Mouse (Mus musculus) retina, postnatal 7 days (tissue): ENCODE results near the gene Tmem169.

Experiments used
- DNase-seq: peaks from one replicate; pipeline ENCODE4 v3.0.0-alpha.2; 2012; ENCODE audit warnings: low read depth, low spot score

The Tmem169 gene

DNA sequence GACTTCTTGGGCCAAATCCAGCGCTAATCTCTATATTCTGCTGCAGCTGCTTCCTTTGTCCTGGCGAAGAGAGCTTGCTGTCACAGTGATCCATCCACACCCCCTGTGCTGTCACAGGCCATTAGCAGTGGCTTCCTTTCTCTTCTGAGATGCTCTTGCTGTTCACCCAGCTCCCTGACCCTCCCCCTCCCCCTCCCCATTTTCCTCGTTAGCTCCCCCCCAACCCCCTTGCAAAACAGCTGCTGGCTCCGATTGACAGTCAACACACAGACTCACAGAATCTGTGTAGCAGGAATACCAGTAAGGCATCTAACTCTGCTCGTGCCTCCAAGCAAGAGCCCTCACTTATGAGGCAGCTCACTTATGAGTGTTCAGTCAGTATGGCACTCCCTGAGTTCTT is 2.7 kb downstream of the Tmem169 start:
- DNase-seq = no peak

DNA sequence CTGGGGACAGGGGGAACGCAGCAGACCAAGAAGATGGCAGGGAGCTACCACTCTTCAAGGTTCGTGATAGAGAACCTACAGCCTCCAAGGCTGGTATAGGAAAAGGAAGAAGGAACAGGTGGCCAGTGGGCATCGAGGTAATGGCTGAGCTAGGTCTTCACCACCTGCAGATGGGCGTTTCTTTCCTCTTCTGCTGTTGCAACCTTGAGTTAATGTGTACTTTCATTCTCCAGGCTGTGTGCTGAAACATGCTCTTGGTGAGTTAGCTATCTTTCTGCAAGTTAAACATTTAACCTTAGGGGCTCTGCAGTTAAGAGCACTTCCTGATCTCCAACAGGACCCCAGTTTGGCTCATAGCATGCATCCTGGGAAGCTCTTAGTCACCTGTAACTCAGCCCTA is 3.7 kb downstream of the Tmem169 start:
- no peak for DNase-seq

DNA sequence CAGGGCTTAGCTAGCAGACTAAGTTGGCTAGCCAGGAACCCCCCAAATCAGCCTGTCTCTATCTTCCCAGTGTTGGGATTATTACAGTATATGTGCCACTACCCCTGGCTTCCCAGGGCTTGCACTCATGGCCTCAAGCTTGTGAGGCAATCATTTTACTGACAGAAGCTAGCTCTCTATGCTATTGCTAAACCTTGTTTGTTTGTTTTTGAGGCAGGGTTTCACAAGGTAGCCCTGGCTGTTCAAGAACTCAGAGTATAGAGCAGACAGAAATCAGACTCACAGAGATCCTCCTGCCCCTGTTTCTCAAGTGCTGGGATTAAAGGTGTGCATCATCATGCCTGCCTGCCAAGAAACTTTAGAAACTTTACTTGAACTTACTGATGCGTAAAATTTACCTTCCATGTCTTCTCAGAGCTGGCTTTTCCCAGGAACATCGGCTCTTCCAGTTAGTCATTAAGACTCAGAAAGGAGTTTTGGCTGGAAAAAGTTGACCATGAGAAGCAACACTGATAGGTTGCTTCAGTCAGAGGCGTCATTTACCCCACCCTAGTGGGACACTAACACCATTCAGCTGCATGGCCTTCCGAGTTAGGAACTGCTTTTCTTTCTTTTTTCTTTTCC is 4.5 kb downstream of the Tmem169 start:
- DNase-seq = no peak

DNA sequence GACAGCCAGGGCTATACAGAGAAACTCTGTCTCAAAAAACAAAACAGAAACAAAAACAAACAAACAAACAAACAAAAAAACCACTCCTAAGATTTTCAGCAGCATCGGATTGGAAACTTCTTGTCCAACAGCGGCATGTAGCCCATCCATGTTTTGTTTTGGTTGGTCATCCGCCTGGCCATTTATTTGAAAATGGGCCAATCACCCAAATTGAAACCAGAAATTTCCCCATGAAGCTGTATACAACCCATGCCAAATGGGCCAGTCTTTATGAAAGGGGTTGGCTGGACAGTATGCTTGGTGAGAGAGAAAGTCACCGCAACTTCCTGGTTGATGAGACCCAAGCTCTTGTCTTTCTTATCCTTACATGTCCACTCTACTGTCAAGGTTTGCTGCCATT is 6.7 kb downstream of the Tmem169 start:
- DNase-seq = no peak

DNA sequence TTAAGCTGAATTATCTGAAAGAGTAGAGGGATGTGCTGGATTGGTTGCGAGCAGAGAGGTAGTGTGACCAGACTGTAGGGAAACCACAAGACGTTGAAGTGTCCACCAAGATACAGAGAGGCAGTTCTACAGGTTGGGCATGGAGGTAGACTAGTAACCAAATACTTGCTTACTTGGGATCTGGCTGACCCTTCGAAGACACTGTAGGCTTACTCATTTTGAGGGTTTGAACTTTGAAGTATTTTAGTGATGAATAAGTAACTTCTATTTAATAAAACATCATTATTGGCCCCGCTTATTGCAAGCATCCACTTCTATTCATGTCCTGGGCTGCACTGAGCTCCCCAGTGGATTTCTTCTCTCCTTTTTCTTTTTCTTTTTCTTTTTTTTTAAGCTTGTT is 7.3 kb downstream of the Tmem169 start:
- DNase-seq = no peak

DNA sequence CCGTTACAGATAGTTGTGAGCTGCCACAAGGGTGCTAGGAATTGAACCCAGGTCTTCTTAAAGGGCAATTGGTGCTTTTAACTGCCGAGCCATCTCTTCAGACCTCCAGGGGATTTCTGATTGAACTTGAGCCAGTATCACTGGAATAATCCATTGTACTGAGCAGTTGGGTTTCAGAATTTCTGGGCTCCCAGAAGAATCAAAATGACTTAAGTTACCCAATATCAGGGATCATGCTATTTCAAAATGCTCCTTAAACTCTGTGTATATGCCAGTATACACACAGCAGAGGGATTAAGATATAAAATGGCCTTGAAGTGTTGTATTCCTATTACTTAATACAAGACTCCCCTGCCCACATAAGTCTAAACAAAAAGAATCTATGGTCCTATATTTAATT is 7.8 kb downstream of the Tmem169 start:
- no peak for DNase-seq

DNA sequence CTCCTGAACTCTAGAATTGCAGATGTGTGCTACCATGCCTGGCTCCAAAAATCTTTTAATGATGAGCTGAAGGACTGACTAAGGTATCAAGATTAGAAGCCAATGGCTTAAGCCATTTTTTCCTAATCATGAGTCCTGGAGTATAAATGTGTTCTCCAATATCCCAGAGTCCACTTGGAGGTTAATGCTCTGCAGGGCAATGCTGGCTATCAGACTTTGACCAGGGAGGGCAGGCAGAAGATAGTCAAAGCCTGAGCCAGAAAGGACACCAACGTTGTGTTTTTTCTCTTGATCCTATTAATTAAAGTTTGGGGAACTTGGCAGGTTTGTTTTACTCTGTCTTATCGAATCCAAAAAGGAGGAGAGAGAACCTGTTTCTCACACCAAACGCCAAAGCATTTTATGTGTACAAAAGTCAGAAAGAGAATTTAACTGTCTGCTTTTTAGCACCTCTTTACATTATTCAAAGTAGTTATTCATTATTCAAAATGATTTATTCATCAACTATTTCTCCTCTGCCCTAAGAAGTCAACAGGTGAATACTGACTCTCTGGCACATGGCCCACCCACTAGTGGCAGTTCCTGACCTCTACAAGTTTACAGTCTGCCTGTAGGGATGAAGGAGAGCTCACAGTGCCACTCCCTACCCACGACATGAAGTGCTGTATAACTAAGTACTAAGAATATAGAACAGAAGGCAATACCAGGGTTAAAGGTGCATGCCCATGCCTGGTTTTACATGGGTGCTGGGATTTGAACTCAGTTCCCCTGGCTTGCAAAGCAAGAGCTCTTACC is 9.9 kb downstream of the Tmem169 start:
- DNase-seq = no peak

DNA sequence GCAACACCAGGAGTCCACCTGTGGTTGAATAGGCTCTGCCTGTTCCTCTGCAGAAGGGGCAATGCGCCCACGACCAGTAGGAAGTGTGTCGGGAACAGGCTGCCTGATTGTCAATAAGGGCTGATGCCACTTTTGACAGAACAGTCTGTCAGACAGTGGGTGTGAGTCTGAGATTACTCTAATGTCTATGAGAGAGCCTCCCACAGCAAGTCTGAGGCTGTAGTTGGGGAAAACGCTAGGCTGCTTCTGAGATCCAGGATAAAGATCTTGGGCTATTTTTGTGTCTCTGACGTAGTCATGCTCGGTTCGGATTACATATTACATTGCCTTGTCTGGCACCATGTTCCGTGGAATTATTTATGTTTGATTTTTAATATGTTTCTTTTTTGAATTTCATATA is 11.6 kb downstream of the Tmem169 start:
- no peak for DNase-seq

DNA sequence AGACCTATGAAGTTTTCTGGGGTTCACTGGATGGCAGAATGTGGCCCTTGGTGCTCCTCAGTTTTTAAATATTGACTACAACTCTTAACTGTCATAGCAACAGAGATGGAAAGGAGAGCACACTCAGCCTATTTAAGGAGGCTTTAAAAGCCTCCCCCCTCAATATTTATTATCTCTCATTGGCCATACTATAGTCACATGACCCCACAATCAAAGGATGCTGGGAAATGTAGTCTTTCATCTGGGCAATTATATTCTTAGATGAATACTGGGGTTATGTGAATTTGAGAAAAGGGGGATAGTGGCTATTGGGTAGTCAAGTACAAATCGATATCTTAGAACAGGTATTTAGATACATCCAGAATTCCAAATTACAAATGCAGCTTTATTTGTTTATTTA is 17.7 kb downstream of the Tmem169 start:
- no peak for DNase-seq

DNA sequence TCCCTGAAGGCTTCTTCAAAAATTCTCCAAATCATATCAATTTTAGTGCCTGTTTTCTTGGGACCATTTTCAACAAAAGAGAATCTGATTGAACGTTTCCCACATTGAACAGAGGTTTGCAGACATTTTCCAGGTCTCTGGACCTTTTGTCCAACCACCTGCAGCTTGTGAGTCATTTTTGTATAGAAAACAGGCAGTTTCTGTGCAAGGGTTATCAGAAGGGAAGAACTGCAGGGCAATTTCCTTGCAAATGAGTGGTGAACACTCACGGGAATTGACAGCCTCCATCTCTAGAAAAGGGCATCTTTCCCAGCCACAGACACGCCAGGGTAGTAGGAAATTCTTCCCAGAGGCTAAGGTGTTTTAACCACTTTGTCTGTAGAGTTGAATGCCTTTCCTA is 22.1 kb downstream of the Tmem169 start:
- no peak for DNase-seq

DNA sequence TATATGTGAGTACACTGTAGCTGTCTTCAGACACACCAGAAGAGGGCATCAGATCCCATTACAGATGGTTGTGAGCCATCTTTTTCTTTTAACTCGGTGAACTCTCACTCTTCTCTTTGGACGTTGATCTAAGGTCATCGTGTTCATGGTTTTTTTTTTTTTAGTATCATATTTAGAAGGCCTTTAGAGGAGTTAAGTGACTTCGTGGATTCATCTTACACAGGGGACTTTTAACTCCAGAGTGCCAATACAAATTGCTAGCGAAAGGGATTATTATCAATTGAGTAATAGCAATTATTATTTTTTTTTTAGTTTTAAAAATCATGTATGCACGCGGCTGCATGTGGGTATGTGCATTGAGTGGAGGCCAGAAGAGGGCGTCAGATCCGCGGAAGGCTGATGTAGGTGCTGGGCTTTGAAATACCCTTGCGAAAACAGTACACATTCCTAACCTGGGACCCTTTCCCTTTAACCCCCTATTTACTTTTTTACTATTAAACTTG is 22.6 kb downstream of the Tmem169 start:
- DNase-seq = no peak

DNA sequence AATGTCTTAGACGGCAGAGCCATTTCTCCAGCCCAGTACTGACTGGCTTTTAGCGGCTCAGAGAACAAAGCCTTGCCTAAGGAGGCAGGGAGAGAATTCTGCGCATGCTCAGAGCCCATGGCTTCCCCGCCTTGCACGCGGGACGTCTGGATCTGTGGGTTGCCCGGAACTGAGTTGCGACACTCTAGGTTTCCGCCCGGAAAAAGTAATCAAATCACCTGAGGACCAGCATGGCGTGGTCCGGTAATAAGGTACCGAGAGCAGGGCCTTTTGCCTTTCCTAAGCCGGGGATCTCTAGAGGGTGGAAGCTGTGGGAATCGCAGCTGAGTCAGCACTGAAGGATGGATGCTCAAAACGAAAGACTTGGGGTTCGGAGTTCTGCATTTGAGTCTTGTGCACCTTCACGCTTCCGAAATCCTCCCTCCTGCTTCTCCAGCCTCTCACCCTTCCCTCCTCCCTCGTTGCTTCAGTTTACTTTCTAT is 23.2 kb downstream of the Tmem169 start, which contains the start of gene Xrcc5:
Gene Xrcc5, plus strand, starts transcription at position 105 of the 482 bp plus-strand sequence.
- DNase-seq = peak; percentile 95

DNA sequence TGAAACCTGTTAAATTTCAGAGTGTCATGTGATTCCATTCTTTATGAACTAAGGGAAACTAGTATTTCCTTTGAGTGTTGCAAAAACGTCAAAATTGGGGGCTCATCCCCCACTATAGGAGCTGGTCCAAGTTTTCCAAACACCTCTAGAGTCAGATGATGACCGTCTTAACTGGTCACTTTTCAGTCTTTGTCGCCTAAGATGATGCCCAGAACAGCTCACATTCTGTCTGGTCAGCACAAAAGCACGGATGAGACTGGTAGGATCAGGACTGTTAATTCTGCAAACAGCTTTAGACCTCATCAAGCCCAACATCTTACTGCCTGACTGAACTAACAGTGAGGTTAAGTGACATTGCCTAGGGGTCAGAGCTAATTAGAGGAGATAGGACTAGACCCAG is 24.8 kb downstream of the Tmem169 start:
- no peak for DNase-seq

DNA sequence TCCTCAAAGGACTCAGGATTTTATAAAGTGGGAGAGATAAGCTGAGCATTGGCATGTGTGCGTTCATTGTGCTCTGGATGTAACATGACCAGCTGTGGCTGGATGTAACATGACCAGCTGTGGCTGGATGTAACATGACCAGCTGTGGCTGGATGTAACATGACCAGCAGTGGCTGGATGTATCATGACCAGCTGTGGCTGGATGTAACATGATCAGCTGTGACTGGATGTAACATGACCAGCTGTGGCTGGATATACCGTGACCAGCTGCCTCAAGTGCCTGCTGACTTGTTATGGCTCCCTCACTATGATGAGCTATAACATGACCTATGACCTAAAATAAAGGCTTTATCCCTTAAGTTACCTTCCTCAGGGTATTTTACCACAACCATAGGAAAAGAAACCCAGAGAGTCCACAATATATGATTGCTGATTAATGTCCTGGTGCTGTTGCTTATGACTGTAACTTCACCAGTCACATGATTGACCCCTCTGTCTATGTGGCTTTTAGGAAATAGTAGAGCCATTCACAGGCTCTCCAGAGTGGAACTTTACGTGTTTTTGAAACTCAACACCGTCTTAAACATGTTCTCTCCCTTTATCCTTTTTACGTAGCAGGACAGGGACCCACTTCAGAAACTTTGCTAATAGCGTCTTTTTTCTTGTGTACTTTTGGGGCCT is 25.7 kb downstream of the Tmem169 start:
- DNase-seq = no peak

DNA sequence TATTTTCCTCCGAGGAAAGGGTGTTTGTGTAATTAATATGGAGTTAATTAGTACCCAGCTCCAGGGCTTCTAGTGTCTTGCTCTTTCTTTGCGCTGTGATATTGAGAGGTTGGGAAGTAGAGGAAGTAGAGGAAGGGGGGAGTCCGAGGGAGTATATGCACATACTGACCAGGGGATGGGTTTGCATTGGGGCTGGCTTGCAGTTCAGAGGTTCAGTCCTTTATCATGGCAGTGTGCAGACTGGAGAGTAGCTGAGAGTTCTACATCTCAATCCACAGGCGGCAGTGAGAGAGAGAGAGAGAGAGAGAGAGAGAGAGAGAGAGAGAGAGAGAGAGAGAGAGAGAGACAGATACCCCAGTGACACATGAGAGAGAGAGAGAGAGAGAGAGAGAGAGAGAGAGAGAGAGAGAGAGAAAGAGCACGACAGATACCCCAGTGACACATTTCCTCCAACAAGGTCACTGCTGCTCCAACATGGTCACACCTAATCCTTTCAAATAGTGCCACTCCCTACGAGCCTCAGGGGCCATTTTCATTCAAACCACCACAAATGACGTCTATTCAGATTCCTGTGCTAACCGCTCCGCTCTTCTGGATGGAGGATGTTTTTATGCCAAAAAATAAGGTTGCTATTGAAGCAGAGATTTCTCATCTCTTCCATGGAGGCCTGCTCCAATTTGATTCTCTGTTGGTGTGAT is 28.7 kb downstream of the Tmem169 start:
- DNase-seq = no peak

DNA sequence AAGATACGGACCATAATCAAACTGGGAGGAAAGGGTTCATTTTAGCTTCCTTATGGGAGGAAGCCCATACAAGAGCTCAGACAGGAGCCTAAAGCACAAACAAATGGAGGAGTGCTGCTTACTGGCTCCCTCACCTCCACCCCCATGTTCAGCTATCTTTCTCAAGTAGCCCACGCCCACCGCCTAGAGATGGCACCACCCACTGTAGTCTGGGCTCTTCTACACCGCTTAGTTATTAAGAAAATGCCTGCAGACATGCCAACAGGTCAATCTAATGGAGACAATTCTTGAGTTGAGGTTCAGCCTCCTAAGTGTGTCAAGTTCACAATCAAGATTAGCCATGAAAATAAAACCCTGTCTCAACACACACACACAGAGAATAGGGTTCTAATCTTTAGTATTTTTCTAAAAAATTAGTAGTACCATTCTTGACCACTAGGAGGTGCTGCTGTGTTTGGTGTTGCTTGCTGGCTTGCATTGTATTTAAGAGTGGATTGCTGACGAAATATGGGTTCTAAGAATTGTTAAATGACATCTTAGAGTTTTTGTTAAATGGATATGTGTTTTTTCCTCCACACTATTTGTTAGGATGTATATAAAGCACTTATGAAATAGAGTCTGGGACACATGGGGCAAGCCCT is 29.4 kb downstream of the Tmem169 start:
- peak; percentile 42 for DNase-seq

DNA sequence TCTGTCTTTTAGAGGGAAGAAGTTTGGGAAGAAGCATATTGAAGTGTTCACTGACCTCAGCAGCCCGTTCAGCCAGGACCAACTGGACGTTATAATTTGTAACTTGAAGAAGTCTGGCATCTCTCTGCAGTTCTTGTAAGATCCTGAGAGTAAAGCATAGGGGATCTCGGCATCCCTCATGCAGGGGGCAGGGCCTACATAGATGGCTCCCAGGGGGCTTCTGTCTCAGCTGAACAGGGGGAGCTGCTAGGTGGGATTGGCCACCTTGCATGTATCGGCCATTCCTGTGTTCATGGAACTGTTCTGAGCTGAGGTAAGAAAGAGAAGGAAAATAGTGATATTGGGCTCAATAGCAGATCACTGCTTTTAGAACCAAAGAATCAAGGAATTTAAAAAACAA is 31.3 kb downstream of the Tmem169 start:
- DNase-seq = no peak

DNA sequence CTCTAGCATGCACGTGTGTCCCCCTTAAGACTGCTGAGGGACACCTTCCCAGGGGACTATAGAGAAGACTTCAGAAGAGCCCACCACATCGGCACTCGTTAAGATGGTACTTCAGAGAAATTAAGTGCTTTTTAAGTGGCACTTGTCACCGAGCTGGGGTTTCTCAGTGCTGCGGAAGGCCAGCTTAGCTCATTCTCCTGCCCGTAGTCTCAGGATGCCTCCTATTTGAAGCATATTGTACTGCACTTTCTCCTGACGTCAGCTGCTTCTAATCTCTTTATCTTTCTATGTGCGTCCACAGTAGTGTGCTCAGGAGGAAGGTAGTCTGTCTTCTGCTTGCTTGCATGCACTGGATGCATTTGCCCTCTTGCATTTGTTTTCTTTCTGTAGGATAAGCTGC is 32.2 kb downstream of the Tmem169 start:
- no peak for DNase-seq

DNA sequence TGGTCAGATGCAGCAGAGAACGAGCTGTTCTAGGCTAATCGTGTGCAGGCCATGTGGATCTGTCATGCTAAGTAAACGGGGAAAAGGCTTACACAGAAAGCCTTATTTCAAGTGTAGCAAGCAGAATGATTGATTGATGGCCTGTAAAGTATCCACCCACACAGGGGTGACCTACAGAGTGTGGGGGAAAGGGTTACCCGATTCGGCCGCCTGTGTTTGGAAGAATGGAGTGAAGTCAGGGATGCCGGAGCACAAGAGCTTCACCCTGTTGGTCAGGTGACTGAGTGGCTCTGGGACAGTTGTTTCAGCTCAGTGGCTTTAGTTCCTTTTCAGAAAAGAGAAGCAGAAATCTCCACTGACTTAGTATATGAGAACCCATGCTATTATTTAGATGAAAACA is 32.7 kb downstream of the Tmem169 start:
- DNase-seq = no peak

DNA sequence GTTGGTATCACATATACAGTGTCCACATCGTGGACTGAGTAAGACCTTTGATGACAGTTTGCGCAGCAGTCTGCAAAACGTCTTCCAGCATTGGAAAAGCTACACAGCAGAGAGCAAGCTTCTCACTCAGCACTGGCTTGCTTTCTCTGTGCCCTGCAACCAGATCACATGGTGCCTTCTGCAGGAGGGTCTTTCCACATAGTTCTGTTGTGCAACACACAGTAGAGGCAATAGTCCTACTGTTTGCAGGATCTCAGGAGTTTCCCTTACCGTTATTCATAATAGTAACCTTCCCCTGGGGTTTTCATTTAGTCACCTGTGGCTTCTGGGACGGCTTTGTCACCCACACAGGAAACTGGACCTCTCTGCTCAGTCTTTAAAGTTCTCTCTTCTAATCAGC is 36.6 kb downstream of the Tmem169 start:
- DNase-seq = no peak

DNA sequence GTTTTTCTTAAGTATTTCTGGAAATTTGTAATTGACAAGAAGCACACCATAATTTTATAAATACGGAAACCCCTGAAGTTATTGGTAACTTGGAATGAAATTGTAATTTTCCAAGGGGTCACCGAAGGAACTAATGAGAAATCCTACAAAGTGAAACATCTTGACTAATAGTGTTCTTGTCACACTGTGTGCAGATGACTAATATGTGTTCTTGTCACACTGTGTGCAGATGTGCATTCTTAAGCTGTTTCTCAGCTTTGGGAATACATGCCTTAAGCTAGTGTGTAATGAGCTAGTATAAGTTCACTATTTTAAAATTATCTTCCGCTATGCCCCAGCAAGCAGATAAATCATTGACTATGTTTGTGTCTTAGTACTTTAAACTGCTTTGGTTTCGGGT is 39.1 kb downstream of the Tmem169 start:
- DNase-seq = no peak
